In the genomic region with DNA sequence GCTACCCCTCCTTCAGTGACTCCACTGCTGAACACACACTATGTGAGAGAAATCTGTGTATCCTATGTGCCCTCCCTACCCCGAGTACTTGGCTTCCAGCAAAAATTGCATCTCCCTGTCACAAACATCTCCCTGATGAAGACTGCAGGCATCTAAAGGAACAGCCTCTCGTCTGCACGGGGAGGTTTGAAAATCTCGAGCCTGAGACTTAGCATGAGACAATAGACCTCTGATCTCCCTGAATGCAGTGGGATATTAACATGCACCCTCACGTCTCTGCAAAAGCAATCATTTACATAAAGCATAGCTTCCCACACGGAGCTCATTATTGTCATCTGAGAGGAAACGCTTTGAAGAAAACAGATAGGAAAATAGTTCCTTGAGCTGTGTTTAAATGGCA, we compare ENCODE assay signal across 17 mouse cellular contexts. TPM values are rescaled to one million over a fixed set of nuclear protein-coding genes. Genes with fewer than 3 reads are reported as not detected.
DNase-seq lines count a peak whose midpoint lies in the region; ATAC-seq and TF ChIP-seq lines count a peak whose summit lies in the region.
"Had no signal": no experiment of that assay in that cellular context is flagged by ENCODE, and none has a peak within 500 bp of the region (broad histone marks: within the 10 kb centered on the region; RNA-seq: fewer than 3 reads in every experiment).

No protein-coding gene starts in this region.

- H3K27ac ChIP-seq in layer of hippocampus, adult 2 months = peak overlapping the region; percentile 3; the same call in 1 of the 2 replicates
- H3K27ac ChIP-seq in forebrain, embryonic 14.5 days (ENCODE audit: low read depth, low read length) = peak overlapping the region; percentile 10; the same call in 1 of the 2 replicates
- H3K27ac ChIP-seq in hindbrain, embryonic 15.5 days (replicated peaks) = peak overlapping the region; percentile 70
- H3K27ac ChIP-seq in neural tube, embryonic 12.5 days = no peak overlapping the region
- no peak overlapping the region for H3K27ac ChIP-seq in kidney, embryonic 15.5 days
- H3K27ac ChIP-seq: embryonic facial prominence, embryonic 15.5 days; heart, embryonic 15.5 days had no signal

- ATAC-seq in forebrain, embryonic 14.5 days = peak; percentile 86
- peak; percentile 77 for ATAC-seq in hindbrain, embryonic 15.5 days (ENCODE audit: low FRiP score, low read depth)
- ATAC-seq in neural tube, embryonic 12.5 days (ENCODE audit: low FRiP score, low read depth) = peak; percentile 64
- no peak for ATAC-seq in kidney, embryonic 15.5 days (replicated peaks; ENCODE audit: low FRiP score)

- no peak overlapping the region for H3K4me3 ChIP-seq in layer of hippocampus, adult 2 months
- no peak overlapping the region for H3K4me3 ChIP-seq in forebrain, embryonic 14.5 days (ENCODE audit: low read depth, low read length)
- H3K4me3 ChIP-seq in hindbrain, embryonic 15.5 days = no peak overlapping the region
- no peak overlapping the region for H3K4me3 ChIP-seq in neural tube, embryonic 12.5 days
- no peak overlapping the region for H3K4me3 ChIP-seq in kidney, embryonic 15.5 days (replicated peaks)
- H3K4me3 ChIP-seq: embryonic facial prominence, embryonic 15.5 days; heart, embryonic 15.5 days had no signal

- peak overlapping the region; percentile 32 for H3K4me2 ChIP-seq in forebrain, embryonic 14.5 days (ENCODE audit: low read length)
- 0 out of 2 replicates have a peak overlapping the region, but pooled peaks have one; percentile 0 for H3K4me2 ChIP-seq in hindbrain, embryonic 15.5 days
- peak overlapping the region; percentile 22; the same call in 1 of the 2 replicates for H3K4me2 ChIP-seq in neural tube, embryonic 12.5 days (replicated peaks)
- no peak overlapping the region for H3K4me2 ChIP-seq in kidney, embryonic 15.5 days
- H3K4me2 ChIP-seq: embryonic facial prominence, embryonic 15.5 days; heart, embryonic 15.5 days had no signal

- peak overlapping the region; percentile 1; the same call in 1 of the 2 replicates for H3K9ac ChIP-seq in forebrain, embryonic 14.5 days (ENCODE audit: low read length)
- H3K9ac ChIP-seq in hindbrain, embryonic 15.5 days = no peak overlapping the region
- H3K9ac ChIP-seq in neural tube, embryonic 12.5 days = no peak overlapping the region
- H3K9ac ChIP-seq in kidney, embryonic 15.5 days = no peak overlapping the region
- H3K9ac ChIP-seq: embryonic facial prominence, embryonic 15.5 days; heart, embryonic 15.5 days had no signal

- peaks cover 28% of the 10 kb centered on the region for H3K4me1 ChIP-seq in forebrain, embryonic 14.5 days (ENCODE audit: control insufficient read depth, insufficient read depth, low read length)
- H3K4me1 ChIP-seq in hindbrain, embryonic 15.5 days (replicated peaks) = peaks cover 21% of the 10 kb centered on the region
- H3K4me1 ChIP-seq in neural tube, embryonic 12.5 days = peaks cover 10% of the 10 kb centered on the region; the same call in 1 of the 2 replicates
- H3K4me1 ChIP-seq in kidney, embryonic 15.5 days = no peaks in the 10 kb centered on the region
- H3K4me1 ChIP-seq: embryonic facial prominence, embryonic 15.5 days; heart, embryonic 15.5 days had no signal

- H3K27me3 ChIP-seq in forebrain, embryonic 14.5 days (replicated peaks; ENCODE audit: control insufficient read depth, insufficient read depth, low read length) = no peaks in the 10 kb centered on the region
- H3K27me3 ChIP-seq in hindbrain, embryonic 15.5 days = no peaks in the 10 kb centered on the region
- H3K27me3 ChIP-seq in neural tube, embryonic 12.5 days (replicated peaks) = no peaks in the 10 kb centered on the region
- H3K27me3 ChIP-seq in kidney, embryonic 15.5 days = no peaks in the 10 kb centered on the region
- H3K27me3 ChIP-seq: embryonic facial prominence, embryonic 15.5 days; heart, embryonic 15.5 days had no signal

- 2% methylated on average over 7 of the region's 7 CpGs for WGBS in forebrain, embryonic 14.5 days
- WGBS in hindbrain, embryonic 15.5 days = 13% methylated on average over 7 of the region's 7 CpGs
- WGBS in neural tube, embryonic 12.5 days = 19% methylated on average over 7 of the region's 7 CpGs
- 56% methylated on average over 7 of the region's 7 CpGs for WGBS in kidney, embryonic 15.5 days

- TF ChIP-seq CTCF in layer of hippocampus, adult 2 months (conservative IDR thresholded peaks at IDR 0.05) = no peak

- no peaks in the 10 kb centered on the region for H3K36me3 ChIP-seq in forebrain, embryonic 14.5 days (ENCODE audit: control insufficient read depth, insufficient read depth, low read length)
- no peaks in the 10 kb centered on the region for H3K36me3 ChIP-seq in hindbrain, embryonic 15.5 days
- no peaks in the 10 kb centered on the region for H3K36me3 ChIP-seq in neural tube, embryonic 12.5 days
- H3K36me3 ChIP-seq in kidney, embryonic 15.5 days = no peaks in the 10 kb centered on the region
- H3K36me3 ChIP-seq: embryonic facial prominence, embryonic 15.5 days; G1E; heart, embryonic 15.5 days had no signal

- no peaks in the 10 kb centered on the region for H3K9me3 ChIP-seq in forebrain, embryonic 14.5 days (replicated peaks; ENCODE audit: control insufficient read depth, low read length)
- no peaks in the 10 kb centered on the region for H3K9me3 ChIP-seq in hindbrain, embryonic 15.5 days
- H3K9me3 ChIP-seq in neural tube, embryonic 12.5 days = no peaks in the 10 kb centered on the region
- no peaks in the 10 kb centered on the region for H3K9me3 ChIP-seq in kidney, embryonic 15.5 days (replicated peaks)
- H3K9me3 ChIP-seq: embryonic facial prominence, embryonic 15.5 days; heart, embryonic 15.5 days had no signal

- DNase-seq in layer of hippocampus, adult 2 months (ENCODE audit: low spot score in 2 of 2) = peak; percentile 9 to 14
- no peak for DNase-seq in layer of hippocampus, adult 9-10 months (ENCODE audit: low spot score)
- DNase-seq in forebrain, embryonic 14.5 days (ENCODE audit: low spot score) = peak; percentile 83
- DNase-seq in gastrocnemius, postnatal 4 days (ENCODE audit: low spot score in 2 of 2) = no peak
- DNase-seq in kidney, postnatal 14 days = no peak
- DNase-seq: cerebellum, postnatal 10 days; gastrocnemius, postnatal 14 days; kidney, adult 18-20 months had no signal

RNA-seq across cellular contexts. Expression of a gene that starts 22.4 kb away (rescaled TPM):
- total RNA-seq in layer of hippocampus, adult 2 months (2021) = not detected
- polyA plus RNA-seq in forebrain, embryonic 14.5 days (2014; fragmentation: Nextera tagmentation; extraction: Ambion mirVana) = not detected in 2 replicates
- polyA plus RNA-seq in hindbrain, embryonic 15.5 days (2015; fragmentation: Nextera tagmentation; extraction: Ambion mirVana) = not detected in 2 replicates
- not detected in 2 replicates for polyA plus RNA-seq in neural tube, embryonic 12.5 days (2016; fragmentation: Nextera tagmentation; extraction: Ambion mirVana)
- not detected for total RNA-seq in gastrocnemius, postnatal 4 days (2021)
- not detected in 2 replicates for polyA plus RNA-seq in kidney, embryonic 15.5 days (2015; fragmentation: Nextera tagmentation; extraction: Ambion mirVana)
- total RNA-seq: G1E; gastrocnemius, postnatal 14 days; layer of hippocampus, adult 18-20 months had no signal
- polyA plus RNA-seq: G1E; heart, embryonic 15.5 days; limb, embryonic 11.5 days; liver, embryonic 16.5 days had no signal

RNA-seq across cellular contexts. Expression of a gene that starts 40.4 kb away (rescaled TPM):
- total RNA-seq in layer of hippocampus, adult 2 months (2021) = not detected
- polyA plus RNA-seq in forebrain, embryonic 14.5 days (2014; fragmentation: Nextera tagmentation; extraction: Ambion mirVana) = not detected in 2 replicates
- polyA plus RNA-seq in hindbrain, embryonic 15.5 days (2015; fragmentation: Nextera tagmentation; extraction: Ambion mirVana) = not detected in 2 replicates
- not detected in 2 replicates for polyA plus RNA-seq in neural tube, embryonic 12.5 days (2016; fragmentation: Nextera tagmentation; extraction: Ambion mirVana)
- not detected for total RNA-seq in gastrocnemius, postnatal 4 days (2021)
- not detected in 2 replicates for polyA plus RNA-seq in kidney, embryonic 15.5 days (2015; fragmentation: Nextera tagmentation; extraction: Ambion mirVana)
- total RNA-seq: G1E; gastrocnemius, postnatal 14 days; layer of hippocampus, adult 18-20 months had no signal
- polyA plus RNA-seq: G1E; heart, embryonic 15.5 days; limb, embryonic 11.5 days; liver, embryonic 16.5 days had no signal

RNA-seq across cellular contexts. Expression of a gene that starts 42.8 kb away (rescaled TPM):
- not detected for total RNA-seq in layer of hippocampus, adult 2 months (2021)
- polyA plus RNA-seq in forebrain, embryonic 14.5 days (2014; fragmentation: Nextera tagmentation; extraction: Ambion mirVana) = not detected in 2 replicates
- not detected in 2 replicates for polyA plus RNA-seq in hindbrain, embryonic 15.5 days (2015; fragmentation: Nextera tagmentation; extraction: Ambion mirVana)
- not detected in 2 replicates for polyA plus RNA-seq in neural tube, embryonic 12.5 days (2016; fragmentation: Nextera tagmentation; extraction: Ambion mirVana)
- total RNA-seq in gastrocnemius, postnatal 4 days (2021) = not detected
- not detected in 2 replicates for polyA plus RNA-seq in kidney, embryonic 15.5 days (2015; fragmentation: Nextera tagmentation; extraction: Ambion mirVana)
- total RNA-seq: G1E; gastrocnemius, postnatal 14 days; layer of hippocampus, adult 18-20 months had no signal
- polyA plus RNA-seq: heart, embryonic 15.5 days; limb, embryonic 11.5 days; liver, embryonic 16.5 days had no signal

Comparison
In these comparisons a context has a peak if more than half of its experiments do, and no peak if none do; other contexts are left out.
1. DNase-seq: peak in layer of hippocampus, adult 2 months (2 of 2) and forebrain, embryonic 14.5 days (single experiment); none in layer of hippocampus, adult 9-10 months (single experiment), gastrocnemius, postnatal 4 days (0 of 2) and kidney, postnatal 14 days (single experiment).
2. H3K27ac ChIP-seq: peak in layer of hippocampus, adult 2 months (single experiment), forebrain, embryonic 14.5 days (single experiment) and hindbrain, embryonic 15.5 days (single experiment); none in neural tube, embryonic 12.5 days (single experiment) and kidney, embryonic 15.5 days (single experiment).